Mouse (Mus musculus): ENCODE results near the gene Exoc4. TPM values are rescaled to one million over a fixed set of nuclear protein-coding genes. Genes with fewer than 3 reads are reported as not detected.

Exoc4 gene
- polyA plus RNA-seq, 1 experiment from 2014 or later = 25.4 TPM

GRCm38 (mm10) chr6:33466168-33466839, 217.4 kb downstream of the Exoc4 start:
- H3K27me3 ChIP-seq (ENCODE audit: control insufficient read depth, insufficient read depth, low read length) = no peaks in the 10 kb centered on the region
- H3K4me3 ChIP-seq (ENCODE audit: low read depth, low read length) = no peak overlapping the region
- H3K4me2 ChIP-seq (ENCODE audit: low read depth) = no peak overlapping the region
- no peaks in the 10 kb centered on the region for H3K9me3 ChIP-seq (ENCODE audit: control insufficient read depth, low read length)
- no peak overlapping the region for H3K27ac ChIP-seq (ENCODE audit: low read depth, low read length)
- no peak overlapping the region for H3K9ac ChIP-seq (ENCODE audit: low read length)
- ATAC-seq (ENCODE audit: insufficient read depth, low FRiP score, low TSS enrichment) = no peak
- H3K4me1 ChIP-seq (ENCODE audit: control insufficient read depth, insufficient read depth, low read length) = no peaks in the 10 kb centered on the region
- 90% methylated on average over 5 of the region's 5 CpGs for WGBS
- H3K36me3 ChIP-seq (ENCODE audit: control insufficient read depth, insufficient read depth, low read length) = no peaks in the 10 kb centered on the region
- DNase-seq (ENCODE audit: low spot score) = no peak

- Histone ChIP-seq H3K36me3 (ENCODE audit: control insufficient read depth, insufficient read depth, low read length) (no peaks in the 10 kb centered on the region), H3K9me3 (ENCODE audit: control insufficient read depth, low read length) (no peaks in the 10 kb centered on the region), H3K9ac (ENCODE audit: low read length) (no peak overlapping the region), H3K27ac (ENCODE audit: low read depth, low read length) (no peak overlapping the region), H3K4me2 (ENCODE audit: low read depth) (no peak overlapping the region), H3K4me3 (ENCODE audit: low read depth, low read length) (no peak overlapping the region), H3K27me3 (ENCODE audit: control insufficient read depth, insufficient read depth, low read length) (no peaks in the 10 kb centered on the region), H3K4me1 (ENCODE audit: control insufficient read depth, insufficient read depth, low read length) (no peaks in the 10 kb centered on the region)
- ATAC-seq (ENCODE audit: insufficient read depth, low FRiP score, low TSS enrichment) (no peak), DNase-seq (ENCODE audit: low spot score) (no peak)
- 93% methylated on average over 5 of the region's 5 CpGs for WGBS
Measured at GRCm38 (mm10) chr6:33468480-33468879, 219.6 kb downstream of the Exoc4 start.

- DNase-seq (ENCODE audit: low spot score) (no peak), ATAC-seq (ENCODE audit: insufficient read depth, low FRiP score, low TSS enrichment) (no peak)
- WGBS = 95% methylated on average over 2 of the region's 2 CpGs
- H3K27ac ChIP-seq (ENCODE audit: low read depth, low read length) = no peak overlapping the region
- no peaks in the 10 kb centered on the region for H3K36me3 ChIP-seq (ENCODE audit: control insufficient read depth, insufficient read depth, low read length)
- no peaks in the 10 kb centered on the region for H3K27me3 ChIP-seq (ENCODE audit: control insufficient read depth, insufficient read depth, low read length)
- H3K4me2 ChIP-seq (ENCODE audit: low read depth) = no peak overlapping the region
- no peak overlapping the region for H3K9ac ChIP-seq (ENCODE audit: low read length)
- H3K4me3 ChIP-seq (ENCODE audit: low read depth, low read length) = no peak overlapping the region
- H3K9me3 ChIP-seq (ENCODE audit: control insufficient read depth, low read length) = no peaks in the 10 kb centered on the region
- H3K4me1 ChIP-seq (ENCODE audit: control insufficient read depth, insufficient read depth, low read length) = no peaks in the 10 kb centered on the region
Measured at GRCm38 (mm10) chr6:33476134-33476533, 227.2 kb downstream of the Exoc4 start.

- no peak for ATAC-seq (ENCODE audit: insufficient read depth, low FRiP score, low TSS enrichment)
- WGBS = 74% methylated on average over 9 of the region's 9 CpGs
Measured at GRCm38 (mm10) chr6:33484568-33484967, 235.7 kb downstream of the Exoc4 start.

GRCm38 (mm10) chr6:33489788-33490187, 240.9 kb downstream of the Exoc4 start:
- Histone ChIP-seq H3K27ac (ENCODE audit: low read depth, low read length) (no peak overlapping the region), H3K4me2 (ENCODE audit: low read depth) (no peak overlapping the region), H3K4me1 (ENCODE audit: control insufficient read depth, insufficient read depth, low read length) (no peaks in the 10 kb centered on the region), H3K4me3 (ENCODE audit: low read depth, low read length) (no peak overlapping the region), H3K27me3 (ENCODE audit: control insufficient read depth, insufficient read depth, low read length) (no peaks in the 10 kb centered on the region), H3K9me3 (ENCODE audit: control insufficient read depth, low read length) (no peaks in the 10 kb centered on the region), H3K9ac (ENCODE audit: low read length) (no peak overlapping the region), H3K36me3 (ENCODE audit: control insufficient read depth, insufficient read depth, low read length) (no peaks in the 10 kb centered on the region)
- WGBS = 93% methylated on average over 2 of the region's 2 CpGs
- no peak for ATAC-seq (ENCODE audit: insufficient read depth, low FRiP score, low TSS enrichment)
- no peak for DNase-seq (ENCODE audit: low spot score)

More at GRCm38 (mm10) chr6:33484568-33484967, 235.7 kb downstream of the Exoc4 start:
- Histone ChIP-seq H3K9ac (ENCODE audit: low read length) (no peak overlapping the region), H3K36me3 (ENCODE audit: control insufficient read depth, insufficient read depth, low read length) (no peaks in the 10 kb centered on the region), H3K4me1 (ENCODE audit: control insufficient read depth, insufficient read depth, low read length) (no peaks in the 10 kb centered on the region), H3K4me2 (ENCODE audit: low read depth) (no peak overlapping the region), H3K27me3 (ENCODE audit: control insufficient read depth, insufficient read depth, low read length) (no peaks in the 10 kb centered on the region), H3K4me3 (ENCODE audit: low read depth, low read length) (no peak overlapping the region), H3K9me3 (ENCODE audit: control insufficient read depth, low read length) (no peaks in the 10 kb centered on the region), H3K27ac (ENCODE audit: low read depth, low read length) (no peak overlapping the region)
- DNase-seq (ENCODE audit: low spot score) = no peak

- 73% methylated on average over 6 of the region's 6 CpGs for WGBS
- Histone ChIP-seq H3K27ac (ENCODE audit: low read depth, low read length) (0 out of 2 replicates have a peak overlapping the region, but pooled peaks have one; percentile 27), H3K4me3 (ENCODE audit: low read depth, low read length) (no peak overlapping the region), H3K9ac (ENCODE audit: low read length) (no peak overlapping the region), H3K9me3 (ENCODE audit: control insufficient read depth, low read length) (no peaks in the 10 kb centered on the region), H3K4me1 (ENCODE audit: control insufficient read depth, insufficient read depth, low read length) (peaks cover 3% of the 10 kb centered on the region; the same call in 1 of the 2 replicates), H3K27me3 (ENCODE audit: control insufficient read depth, insufficient read depth, low read length) (no peaks in the 10 kb centered on the region), H3K36me3 (ENCODE audit: control insufficient read depth, insufficient read depth, low read length) (no peaks in the 10 kb centered on the region), H3K4me2 (ENCODE audit: low read depth) (no peak overlapping the region)
- no peak for DNase-seq (ENCODE audit: low spot score)
- no peak for ATAC-seq (ENCODE audit: insufficient read depth, low FRiP score, low TSS enrichment)
Measured at GRCm38 (mm10) chr6:33496141-33496855, 247.4 kb downstream of the Exoc4 start.

GRCm38 (mm10) chr6:33497348-33497747, 248.5 kb downstream of the Exoc4 start:
- peak; percentile 18 for DNase-seq (ENCODE audit: low spot score)
- H3K27ac ChIP-seq (ENCODE audit: low read depth, low read length) = no peak overlapping the region

GRCm38 (mm10) chr6:33502388-33502787, 253.5 kb downstream of the Exoc4 start:
- Histone ChIP-seq H3K36me3 (ENCODE audit: control insufficient read depth, insufficient read depth, low read length) (no peaks in the 10 kb centered on the region), H3K27ac (ENCODE audit: low read depth, low read length) (no peak overlapping the region)
- no peak for DNase-seq (ENCODE audit: low spot score)

More at GRCm38 (mm10) chr6:33497348-33497747, 248.5 kb downstream of the Exoc4 start:
- no peak overlapping the region for H3K4me2 ChIP-seq (ENCODE audit: low read depth)
- no peaks in the 10 kb centered on the region for H3K9me3 ChIP-seq (ENCODE audit: control insufficient read depth, low read length)
- ATAC-seq (ENCODE audit: insufficient read depth, low FRiP score, low TSS enrichment) = peak; percentile 72; the same call in 1 of the 2 replicates
- no peak overlapping the region for H3K4me3 ChIP-seq (ENCODE audit: low read depth, low read length)
- H3K27me3 ChIP-seq (ENCODE audit: control insufficient read depth, insufficient read depth, low read length) = no peaks in the 10 kb centered on the region
- peaks cover 3% of the 10 kb centered on the region; the same call in 1 of the 2 replicates for H3K4me1 ChIP-seq (ENCODE audit: control insufficient read depth, insufficient read depth, low read length)
- H3K9ac ChIP-seq (ENCODE audit: low read length) = no peak overlapping the region
- H3K36me3 ChIP-seq (ENCODE audit: control insufficient read depth, insufficient read depth, low read length) = no peaks in the 10 kb centered on the region

GRCm38 (mm10) chr6:33503381-33503780, 254.5 kb downstream of the Exoc4 start:
- H3K27ac ChIP-seq (ENCODE audit: low read depth, low read length) = no peak overlapping the region
- no peaks in the 10 kb centered on the region for H3K4me1 ChIP-seq (ENCODE audit: control insufficient read depth, insufficient read depth, low read length)
- no peak overlapping the region for H3K4me3 ChIP-seq (ENCODE audit: low read depth, low read length)
- no peak overlapping the region for H3K4me2 ChIP-seq (ENCODE audit: low read depth)
- no peaks in the 10 kb centered on the region for H3K27me3 ChIP-seq (ENCODE audit: control insufficient read depth, insufficient read depth, low read length)
- no peak for ATAC-seq (ENCODE audit: insufficient read depth, low FRiP score, low TSS enrichment)
- DNase-seq (ENCODE audit: low spot score) = no peak
- H3K9ac ChIP-seq (ENCODE audit: low read length) = no peak overlapping the region
- no peaks in the 10 kb centered on the region for H3K9me3 ChIP-seq (ENCODE audit: control insufficient read depth, low read length)
- WGBS = 84% methylated on average over 3 of the region's 3 CpGs
- no peaks in the 10 kb centered on the region for H3K36me3 ChIP-seq (ENCODE audit: control insufficient read depth, insufficient read depth, low read length)

More at GRCm38 (mm10) chr6:33502388-33502787, 253.5 kb downstream of the Exoc4 start:
- Histone ChIP-seq H3K9ac (ENCODE audit: low read length) (no peak overlapping the region), H3K9me3 (ENCODE audit: control insufficient read depth, low read length) (no peaks in the 10 kb centered on the region), H3K27me3 (ENCODE audit: control insufficient read depth, insufficient read depth, low read length) (no peaks in the 10 kb centered on the region), H3K4me3 (ENCODE audit: low read depth, low read length) (no peak overlapping the region), H3K4me1 (ENCODE audit: control insufficient read depth, insufficient read depth, low read length) (no peaks in the 10 kb centered on the region), H3K4me2 (ENCODE audit: low read depth) (no peak overlapping the region)
- no peak for ATAC-seq (ENCODE audit: insufficient read depth, low FRiP score, low TSS enrichment)
- 92% methylated on average over 4 of the region's 4 CpGs for WGBS
